Mouse (Mus musculus): ENCODE data around the gene Dpyd.

- no peak for TF ChIP-seq CTCF (IDR thresholded peaks at IDR 0.05)
- TF ChIP-seq POLR2A (IDR thresholded peaks at IDR 0.05; ENCODE audit: insufficient read depth, low read depth, low read length), result no peak
These were observed 752.8 kb downstream of the Dpyd start for GRCm38 (mm10) chr3:119314693-119315092.

Data from heart, adult 2 months (tissue).